Mouse (Mus musculus): ENCODE results near the gene Wipi2.

DNA sequence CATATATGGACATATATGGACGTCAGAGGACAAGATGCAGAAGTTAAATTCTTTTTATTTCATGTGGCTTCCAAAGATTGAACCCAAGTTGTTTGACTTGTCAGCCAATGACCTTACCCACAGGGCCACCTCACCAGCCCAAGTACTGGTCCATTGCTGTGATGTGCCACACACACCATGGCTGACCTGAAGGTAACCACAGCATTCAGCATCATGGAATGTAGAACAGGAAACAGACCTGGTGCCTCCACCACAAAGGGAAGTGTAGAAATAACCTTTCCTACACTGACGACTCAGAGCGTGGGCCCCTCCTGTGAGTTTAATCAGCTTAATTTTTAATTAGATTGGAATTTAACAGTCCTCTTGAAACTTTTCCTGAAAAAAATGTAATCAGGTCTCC is 62.8 kb downstream of the Wipi2 start:
- no peak for TF ChIP-seq CTCF (IDR thresholded peaks at IDR 0.05; ENCODE audit: insufficient read depth, low read depth, low read length)
- no peak for TF ChIP-seq POLR2A (IDR thresholded peaks at IDR 0.05; ENCODE audit: insufficient read depth, low read depth, low read length)

Measured in olfactory bulb, adult 2 months (tissue).